Mouse (Mus musculus) lung, adult 18-20 months (tissue): ENCODE results near the gene Frmpd1.

Experiments
- DNase-seq, 2 experiments: peaks; one replicate each; pipeline ENCODE4 v3.0.0; 2022; ENCODE audit warnings: mixed read lengths in 2 of 2

Gene Frmpd1

GRCm38 (mm10) chr4:45184521-45185330 lies at the start of gene Frmpd1:
Gene Frmpd1, plus strand, starts transcription at chr4:45184875.
- DNase-seq, result peak; percentile 43 to 61

GRCm38 (mm10) chr4:45137636-45138035 lies 47.0 kb upstream of the Frmpd1 start:
- DNase-seq, result no peak

GRCm38 (mm10) chr4:45141835-45142234 lies 42.8 kb upstream of the Frmpd1 start:
- DNase-seq, result no peak

- no peak for DNase-seq
These were observed 42.3 kb upstream of the Frmpd1 start for GRCm38 (mm10) chr4:45142411-45142810.

GRCm38 (mm10) chr4:45143005-45143404 lies 41.7 kb upstream of the Frmpd1 start:
- DNase-seq, result no peak

GRCm38 (mm10) chr4:45156433-45156832 lies 28.2 kb upstream of the Frmpd1 start:
- DNase-seq, result no peak

DNA sequence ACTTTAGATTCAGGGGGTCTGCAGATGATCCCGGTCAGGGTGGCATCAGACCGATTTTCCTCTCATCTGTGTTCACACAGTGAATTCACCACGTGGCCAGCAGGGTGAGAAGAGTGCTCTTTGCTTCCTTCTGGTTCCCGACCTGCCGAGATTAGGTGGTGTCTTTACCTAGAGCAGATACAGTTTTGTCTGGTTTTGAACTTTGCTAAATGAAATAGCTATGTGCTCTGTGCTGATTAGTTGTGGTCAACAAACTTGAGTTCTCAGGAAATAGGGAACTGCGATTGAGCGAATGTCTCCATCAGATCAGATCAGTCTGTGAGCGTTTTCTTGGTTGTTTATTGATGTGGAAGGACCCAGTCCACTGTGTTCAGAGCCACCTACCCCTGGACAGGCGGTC lies 26.1 kb upstream of the Frmpd1 start:
- DNase-seq, result no peak

DNA sequence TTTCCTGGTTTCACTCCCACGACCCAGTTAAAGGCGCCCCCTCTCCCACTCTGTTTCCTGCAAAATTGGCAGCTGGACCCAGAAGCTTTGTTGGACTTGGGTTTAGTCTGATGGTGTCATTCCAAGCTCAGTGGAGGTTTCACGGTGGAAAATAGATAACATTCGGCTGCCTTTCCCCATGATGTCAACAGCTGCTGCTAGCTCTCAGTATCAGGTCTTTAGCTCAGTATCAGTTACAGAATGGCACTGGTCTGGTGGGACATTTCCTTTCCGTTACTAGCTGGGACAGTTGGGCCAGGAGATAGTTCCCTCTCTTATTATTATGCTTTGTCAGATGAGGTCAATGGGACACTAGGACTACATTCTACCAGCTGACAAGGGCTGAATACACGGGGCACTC lies 23.9 kb upstream of the Frmpd1 start:
- DNase-seq, result no peak

GRCm38 (mm10) chr4:45163711-45164110 lies 21.0 kb upstream of the Frmpd1 start:
- DNase-seq, result peak in 1 of 2 experiments; percentile 18

DNA sequence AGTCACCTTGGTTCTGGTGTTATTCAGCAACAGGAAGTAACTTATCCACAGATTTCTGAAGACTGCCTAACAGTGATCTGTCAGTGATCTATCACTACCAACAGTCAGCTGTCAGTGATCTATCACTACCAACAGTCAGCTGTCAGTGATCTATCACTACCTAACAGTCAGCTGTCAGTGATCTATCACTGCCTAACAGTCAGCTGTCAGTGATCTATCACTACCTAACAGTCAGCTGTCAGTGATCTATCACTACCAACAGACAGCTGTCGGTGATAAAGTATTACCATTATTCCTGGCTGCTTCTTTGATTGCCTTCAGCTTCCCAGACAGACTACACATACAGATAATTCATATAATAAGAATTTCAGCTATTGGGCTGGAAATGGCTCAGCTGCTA lies 19.2 kb upstream of the Frmpd1 start:
- DNase-seq, result no peak

- DNase-seq, result no peak
These were observed 18.7 kb upstream of the Frmpd1 start for GRCm38 (mm10) chr4:45165955-45166354.

DNA sequence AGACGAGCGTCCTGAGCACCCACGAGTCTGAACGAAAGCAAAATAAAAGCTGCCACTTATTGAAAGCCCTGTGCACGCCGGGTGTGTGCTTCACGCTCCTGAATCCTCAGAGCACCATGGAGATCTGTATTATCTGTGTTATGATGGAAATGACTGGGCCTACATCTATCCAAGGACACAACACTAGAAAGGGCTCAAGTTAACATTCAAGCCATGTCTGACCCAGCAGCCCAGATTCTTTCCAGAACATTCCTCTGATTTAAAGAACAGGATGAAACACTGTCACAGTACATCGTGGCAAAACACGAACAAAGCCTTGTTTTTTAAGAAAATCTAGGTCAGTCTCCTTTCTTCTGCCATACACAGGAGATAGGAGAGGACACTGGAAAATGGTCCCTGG lies 13.3 kb upstream of the Frmpd1 start:
- DNase-seq, result no peak

DNA sequence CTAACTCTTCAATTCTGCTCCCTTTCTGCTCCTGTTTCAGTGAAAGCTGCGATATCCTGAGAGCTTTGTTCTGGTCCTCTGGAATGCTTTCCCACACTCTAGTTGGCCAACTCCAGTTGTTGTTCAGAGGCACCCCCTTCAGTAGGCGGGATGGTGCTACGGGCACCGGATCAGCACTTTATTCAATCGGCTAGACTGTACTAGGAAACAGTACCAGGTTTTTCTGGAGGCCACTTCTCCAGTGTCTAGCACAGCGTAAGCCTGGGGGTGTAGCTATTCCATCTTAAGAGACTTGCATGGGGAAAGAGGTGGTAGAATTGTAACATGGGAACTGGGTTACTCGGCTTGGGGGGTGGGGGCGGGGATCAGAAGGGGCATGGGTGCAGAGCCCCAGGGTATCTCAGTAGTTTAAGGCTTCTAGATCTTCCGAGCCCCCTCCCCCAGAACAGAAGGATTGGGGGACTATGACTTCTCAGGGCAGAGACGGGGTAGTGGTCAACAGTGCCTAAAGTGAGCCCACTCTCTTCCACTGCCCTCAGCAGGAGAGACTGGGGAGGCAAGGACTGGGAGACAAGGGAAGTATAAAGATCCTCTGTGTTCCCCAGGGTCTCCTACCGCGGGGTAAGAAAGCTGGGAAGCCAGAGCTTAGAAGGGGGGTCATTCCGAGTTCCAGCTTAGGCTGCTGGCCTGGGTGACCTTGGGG lies 706 bp upstream of the Frmpd1 start:
- DNase-seq, result no peak

GRCm38 (mm10) chr4:45185331-45185669 lies 625 bp downstream of the Frmpd1 start:
- no peak for DNase-seq

DNA sequence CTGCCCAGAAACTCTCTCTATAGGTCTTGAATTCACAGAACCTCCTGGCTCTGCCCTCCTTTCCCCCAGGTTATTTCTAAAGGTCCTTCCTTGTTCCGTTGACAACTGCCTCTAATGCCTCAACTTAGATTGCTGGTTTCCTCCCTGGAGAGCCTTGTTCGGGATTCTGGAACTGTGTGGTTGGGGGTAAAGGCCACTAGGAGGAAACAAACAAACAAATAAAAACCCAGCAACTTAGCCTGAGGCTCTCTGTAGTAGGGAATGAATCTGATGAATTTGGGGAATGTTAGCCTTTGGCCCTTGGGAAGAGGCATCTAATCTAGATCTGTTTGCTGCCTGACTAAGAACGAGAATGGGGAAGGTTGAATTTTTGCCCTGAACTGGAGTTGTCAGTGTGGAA lies 13.6 kb downstream of the Frmpd1 start:
- DNase-seq, result no peak

- no peak for DNase-seq
These were observed 18.6 kb downstream of the Frmpd1 start for GRCm38 (mm10) chr4:45203283-45203682.

DNA sequence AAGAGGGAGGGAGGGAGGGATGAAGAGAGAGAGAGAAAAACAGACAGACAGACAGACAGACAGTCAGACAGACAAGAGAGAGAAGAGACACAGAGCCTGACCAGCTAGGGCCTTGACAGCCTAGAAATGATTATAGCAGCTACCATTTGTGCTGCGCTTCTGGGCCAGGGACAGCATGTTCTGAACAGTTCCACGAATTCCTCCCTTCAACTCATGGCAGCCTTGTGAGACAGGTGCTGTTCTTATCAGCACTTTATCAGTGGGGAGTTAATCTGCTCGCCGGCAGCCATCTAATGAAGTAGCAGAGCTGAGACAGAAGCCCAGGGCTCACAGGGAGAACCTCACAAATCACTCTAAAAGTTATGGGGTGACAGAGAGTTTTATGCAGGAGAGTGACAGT lies 22.8 kb downstream of the Frmpd1 start:
- DNase-seq, result no peak

- no peak for DNase-seq
These were observed 24.2 kb downstream of the Frmpd1 start for GRCm38 (mm10) chr4:45208832-45209363.

DNA sequence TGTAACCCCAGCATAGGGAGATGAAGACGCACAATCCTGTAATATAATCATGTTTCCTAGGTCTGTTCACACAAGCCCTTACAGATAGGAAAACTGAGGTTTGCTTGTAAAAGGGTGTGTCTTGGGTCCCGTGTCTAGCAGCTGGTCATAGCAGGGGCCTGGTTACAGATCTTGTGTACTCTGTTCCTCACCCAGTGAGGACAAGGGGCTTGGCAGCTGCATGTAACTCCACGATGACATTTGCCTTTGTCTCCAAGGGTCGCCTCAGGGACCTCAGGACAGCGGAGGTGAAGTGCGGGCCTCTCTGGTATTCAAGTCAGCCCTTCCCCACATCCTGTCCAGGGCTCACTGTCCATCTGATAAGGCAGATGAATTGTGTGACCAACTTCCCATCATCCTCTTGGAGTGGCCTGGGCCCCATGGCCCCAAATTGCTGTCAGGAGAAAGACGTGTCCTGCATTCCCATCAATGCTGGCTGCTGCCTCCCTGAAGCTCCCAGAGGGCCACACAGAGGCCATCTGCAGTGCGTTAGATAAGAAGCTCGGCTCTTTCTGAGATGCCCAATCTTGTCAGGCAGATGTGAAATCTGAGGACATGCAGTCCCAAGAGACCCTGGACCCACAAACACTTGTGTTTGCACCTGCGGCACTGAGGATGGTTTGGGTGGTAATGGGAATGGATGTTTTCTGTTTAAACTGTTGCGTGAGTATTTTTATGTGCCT lies 27.8 kb downstream of the Frmpd1 start:
- no peak for DNase-seq

- DNase-seq, result no peak
These were observed 35.3 kb downstream of the Frmpd1 start for GRCm38 (mm10) chr4:45219946-45220345.

GRCm38 (mm10) chr4:45222395-45222794 lies 37.7 kb downstream of the Frmpd1 start:
- no peak for DNase-seq

DNA sequence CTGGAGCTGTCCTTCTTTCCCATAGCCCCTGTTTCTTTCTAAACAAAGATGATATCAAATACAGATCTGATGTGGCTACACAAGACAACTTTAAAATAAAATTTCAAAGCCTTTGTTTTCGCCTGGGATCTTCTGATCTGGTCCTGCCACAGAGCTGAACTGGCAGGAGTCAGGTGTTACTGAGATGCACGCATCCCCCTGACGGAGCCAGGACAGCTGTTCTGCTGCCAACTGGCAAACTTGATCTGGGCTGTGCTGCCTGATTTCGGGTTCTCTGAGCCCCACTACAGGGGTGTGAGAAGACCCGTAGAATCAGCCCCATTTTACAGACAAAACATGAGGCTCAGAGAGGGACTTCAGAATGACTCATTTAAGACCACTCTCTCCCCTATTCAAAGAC lies 45.6 kb downstream of the Frmpd1 start:
- no peak for DNase-seq

DNA sequence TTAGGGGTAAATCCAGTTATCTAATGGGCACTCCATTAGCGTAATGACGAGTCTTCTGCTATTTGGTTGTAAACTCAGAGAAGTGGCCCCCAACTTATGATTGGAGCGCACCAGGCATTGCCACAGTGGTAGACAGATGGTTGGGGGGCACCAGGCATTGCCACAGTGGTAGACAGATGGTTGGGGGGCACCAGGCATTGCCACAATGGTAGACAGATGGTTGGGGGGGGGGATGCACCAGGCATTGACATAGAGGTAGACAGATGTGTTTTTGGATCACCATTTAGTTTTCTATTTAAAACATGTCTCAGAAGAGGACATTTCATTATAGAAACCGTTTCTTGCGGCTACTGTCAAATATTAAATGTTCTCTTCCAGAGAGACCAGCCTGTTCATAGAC lies 53.6 kb downstream of the Frmpd1 start:
- DNase-seq, result no peak

- DNase-seq, result no peak
These were observed 56.7 kb downstream of the Frmpd1 start for GRCm38 (mm10) chr4:45241330-45241729.
